Mouse (Mus musculus): ENCODE results near the gene Uvrag. TPM values are rescaled to one million over a fixed set of nuclear protein-coding genes. Genes with fewer than 3 reads are reported as not detected.

Uvrag gene
- polyA plus RNA-seq, 1 experiment from 2014 or later, result 16.7 TPM

GRCm38 (mm10) chr7:99023931-99024330 is 117.0 kb downstream of the Uvrag start:
- ATAC-seq (replicated peaks; ENCODE audit: insufficient number of reproducible peaks, low FRiP score, low TSS enrichment), result no peak
- Histone ChIP-seq H3K27ac (ENCODE audit: low read depth, low read length) (no peak overlapping the region), H3K27me3 (ENCODE audit: control insufficient read depth, insufficient read depth, low read length) (no peaks in the 10 kb centered on the region), H3K4me1 (ENCODE audit: control insufficient read depth, insufficient read depth, low read length) (peaks cover 32% of the 10 kb centered on the region), H3K36me3 (ENCODE audit: control insufficient read depth, insufficient read depth, low read length) (no peaks in the 10 kb centered on the region), H3K4me2 (no peak overlapping the region), H3K4me3 (ENCODE audit: low read depth, low read length) (no peak overlapping the region), H3K9ac (ENCODE audit: low read depth, low read length) (no peak overlapping the region), H3K9me3 (replicated peaks; ENCODE audit: control insufficient read depth, low read length) (no peaks in the 10 kb centered on the region)
- WGBS (ENCODE audit: insufficient replicate concordance), result 80% methylated on average over 3 of the region's 3 CpGs

GRCm38 (mm10) chr7:99021277-99021676 is 119.7 kb downstream of the Uvrag start:
- H3K4me3 ChIP-seq (ENCODE audit: low read depth, low read length), result no peak overlapping the region
- H3K27me3 ChIP-seq (ENCODE audit: control insufficient read depth, insufficient read depth, low read length), result no peaks in the 10 kb centered on the region
- no peaks in the 10 kb centered on the region for H3K36me3 ChIP-seq (ENCODE audit: control insufficient read depth, insufficient read depth, low read length)
- H3K4me1 ChIP-seq (ENCODE audit: control insufficient read depth, insufficient read depth, low read length), result peaks cover 28% of the 10 kb centered on the region
- H3K9me3 ChIP-seq (replicated peaks; ENCODE audit: control insufficient read depth, low read length), result no peaks in the 10 kb centered on the region
- peak overlapping the region; percentile 1; the same call in 1 of the 2 replicates for H3K27ac ChIP-seq (ENCODE audit: low read depth, low read length)
- ATAC-seq (replicated peaks; ENCODE audit: insufficient number of reproducible peaks, low FRiP score, low TSS enrichment), result no peak
- H3K4me2 ChIP-seq, result no peak overlapping the region
- 10% methylated on average over 4 of the region's 4 CpGs for WGBS (ENCODE audit: insufficient replicate concordance)
- no peak overlapping the region for H3K9ac ChIP-seq (ENCODE audit: low read depth, low read length)

GRCm38 (mm10) chr7:99020353-99020752 is 120.6 kb downstream of the Uvrag start:
- Histone ChIP-seq H3K4me2 (peak overlapping the region; percentile 10), H3K27me3 (ENCODE audit: control insufficient read depth, insufficient read depth, low read length) (no peaks in the 10 kb centered on the region), H3K4me3 (ENCODE audit: low read depth, low read length) (no peak overlapping the region), H3K36me3 (ENCODE audit: control insufficient read depth, insufficient read depth, low read length) (no peaks in the 10 kb centered on the region), H3K27ac (ENCODE audit: low read depth, low read length) (peak overlapping the region; percentile 54), H3K9ac (ENCODE audit: low read depth, low read length) (no peak overlapping the region), H3K9me3 (replicated peaks; ENCODE audit: control insufficient read depth, low read length) (no peaks in the 10 kb centered on the region), H3K4me1 (ENCODE audit: control insufficient read depth, insufficient read depth, low read length) (peaks cover 26% of the 10 kb centered on the region)
- 14% methylated on average over 4 of the region's 4 CpGs for WGBS (ENCODE audit: insufficient replicate concordance)
- no peak for ATAC-seq (replicated peaks; ENCODE audit: insufficient number of reproducible peaks, low FRiP score, low TSS enrichment)

- WGBS (ENCODE audit: insufficient replicate concordance), result 70% methylated on average over 2 of the region's 2 CpGs
Observed at GRCm38 (mm10) chr7:99017224-99017844, 123.6 kb downstream of the Uvrag start.

GRCm38 (mm10) chr7:99015914-99016313 is 125.0 kb downstream of the Uvrag start:
- ATAC-seq (replicated peaks; ENCODE audit: insufficient number of reproducible peaks, low FRiP score, low TSS enrichment), result no peak
- no peaks in the 10 kb centered on the region for H3K36me3 ChIP-seq (ENCODE audit: control insufficient read depth, insufficient read depth, low read length)
- H3K4me3 ChIP-seq (ENCODE audit: low read depth, low read length), result no peak overlapping the region
- peaks cover 26% of the 10 kb centered on the region for H3K4me1 ChIP-seq (ENCODE audit: control insufficient read depth, insufficient read depth, low read length)
- no peak overlapping the region for H3K27ac ChIP-seq (ENCODE audit: low read depth, low read length)
- H3K9me3 ChIP-seq (replicated peaks; ENCODE audit: control insufficient read depth, low read length), result no peaks in the 10 kb centered on the region
- no peaks in the 10 kb centered on the region for H3K27me3 ChIP-seq (ENCODE audit: control insufficient read depth, insufficient read depth, low read length)
- no peak overlapping the region for H3K9ac ChIP-seq (ENCODE audit: low read depth, low read length)
- no peak overlapping the region for H3K4me2 ChIP-seq
- WGBS (ENCODE audit: insufficient replicate concordance), result 65% methylated on average over 8 of the region's 8 CpGs

More at GRCm38 (mm10) chr7:99017224-99017844, 123.6 kb downstream of the Uvrag start:
- Histone ChIP-seq H3K9ac (ENCODE audit: low read depth, low read length) (no peak overlapping the region), H3K27ac (ENCODE audit: low read depth, low read length) (no peak overlapping the region), H3K36me3 (ENCODE audit: control insufficient read depth, insufficient read depth, low read length) (no peaks in the 10 kb centered on the region), H3K27me3 (ENCODE audit: control insufficient read depth, insufficient read depth, low read length) (no peaks in the 10 kb centered on the region), H3K4me1 (ENCODE audit: control insufficient read depth, insufficient read depth, low read length) (peaks cover 30% of the 10 kb centered on the region), H3K9me3 (replicated peaks; ENCODE audit: control insufficient read depth, low read length) (no peaks in the 10 kb centered on the region), H3K4me3 (ENCODE audit: low read depth, low read length) (no peak overlapping the region), H3K4me2 (no peak overlapping the region)
- no peak for ATAC-seq (replicated peaks; ENCODE audit: insufficient number of reproducible peaks, low FRiP score, low TSS enrichment)

- Histone ChIP-seq H3K9me3 (replicated peaks; ENCODE audit: control insufficient read depth, low read length) (no peaks in the 10 kb centered on the region), H3K27me3 (ENCODE audit: control insufficient read depth, insufficient read depth, low read length) (no peaks in the 10 kb centered on the region), H3K36me3 (ENCODE audit: control insufficient read depth, insufficient read depth, low read length) (no peaks in the 10 kb centered on the region), H3K4me3 (ENCODE audit: low read depth, low read length) (no peak overlapping the region), H3K4me2 (no peak overlapping the region), H3K9ac (ENCODE audit: low read depth, low read length) (no peak overlapping the region), H3K27ac (ENCODE audit: low read depth, low read length) (no peak overlapping the region), H3K4me1 (ENCODE audit: control insufficient read depth, insufficient read depth, low read length) (peaks cover 21% of the 10 kb centered on the region)
- ATAC-seq (replicated peaks; ENCODE audit: insufficient number of reproducible peaks, low FRiP score, low TSS enrichment), result no peak
- 68% methylated on average over 17 of the region's 17 CpGs for WGBS (ENCODE audit: insufficient replicate concordance)
Observed at GRCm38 (mm10) chr7:99015419-99015818, 125.5 kb downstream of the Uvrag start.

GRCm38 (mm10) chr7:99014620-99015019 is 126.3 kb downstream of the Uvrag start:
- no peak for ATAC-seq (replicated peaks; ENCODE audit: insufficient number of reproducible peaks, low FRiP score, low TSS enrichment)
- 54% methylated on average over 4 of the region's 4 CpGs for WGBS (ENCODE audit: insufficient replicate concordance)

GRCm38 (mm10) chr7:99007506-99008354 is 133.2 kb downstream of the Uvrag start:
- Histone ChIP-seq H3K9me3 (replicated peaks; ENCODE audit: control insufficient read depth, low read length) (no peaks in the 10 kb centered on the region), H3K4me2 (no peak overlapping the region), H3K9ac (ENCODE audit: low read depth, low read length) (no peak overlapping the region), H3K4me1 (ENCODE audit: control insufficient read depth, insufficient read depth, low read length) (peaks cover 3% of the 10 kb centered on the region; the same call in 1 of the 2 replicates), H3K4me3 (ENCODE audit: low read depth, low read length) (no peak overlapping the region), H3K36me3 (ENCODE audit: control insufficient read depth, insufficient read depth, low read length) (no peaks in the 10 kb centered on the region), H3K27me3 (ENCODE audit: control insufficient read depth, insufficient read depth, low read length) (no peaks in the 10 kb centered on the region), H3K27ac (ENCODE audit: low read depth, low read length) (no peak overlapping the region)
- ATAC-seq (replicated peaks; ENCODE audit: insufficient number of reproducible peaks, low FRiP score, low TSS enrichment), result no peak
- 77% methylated on average over 16 of the region's 16 CpGs for whole genome bisulfite sequencing (ENCODE audit: insufficient replicate concordance)

More at GRCm38 (mm10) chr7:99014620-99015019, 126.3 kb downstream of the Uvrag start:
- H3K4me2 ChIP-seq, result no peak overlapping the region
- no peak overlapping the region for H3K4me3 ChIP-seq (ENCODE audit: low read depth, low read length)
- peaks cover 14% of the 10 kb centered on the region for H3K4me1 ChIP-seq (ENCODE audit: control insufficient read depth, insufficient read depth, low read length)
- no peaks in the 10 kb centered on the region for H3K36me3 ChIP-seq (ENCODE audit: control insufficient read depth, insufficient read depth, low read length)
- no peaks in the 10 kb centered on the region for H3K9me3 ChIP-seq (replicated peaks; ENCODE audit: control insufficient read depth, low read length)
- H3K27ac ChIP-seq (ENCODE audit: low read depth, low read length), result no peak overlapping the region
- no peaks in the 10 kb centered on the region for H3K27me3 ChIP-seq (ENCODE audit: control insufficient read depth, insufficient read depth, low read length)
- H3K9ac ChIP-seq (ENCODE audit: low read depth, low read length), result no peak overlapping the region

Measured in heart, embryonic 11.5 days (tissue).